Mouse (Mus musculus) thymus, postnatal 4 days (tissue): ENCODE results near the gene Pea15a.

Source experiments
- DNase-seq: peaks from one replicate; pipeline ENCODE4 v3.0.0; 2021

The Pea15a gene

DNA sequence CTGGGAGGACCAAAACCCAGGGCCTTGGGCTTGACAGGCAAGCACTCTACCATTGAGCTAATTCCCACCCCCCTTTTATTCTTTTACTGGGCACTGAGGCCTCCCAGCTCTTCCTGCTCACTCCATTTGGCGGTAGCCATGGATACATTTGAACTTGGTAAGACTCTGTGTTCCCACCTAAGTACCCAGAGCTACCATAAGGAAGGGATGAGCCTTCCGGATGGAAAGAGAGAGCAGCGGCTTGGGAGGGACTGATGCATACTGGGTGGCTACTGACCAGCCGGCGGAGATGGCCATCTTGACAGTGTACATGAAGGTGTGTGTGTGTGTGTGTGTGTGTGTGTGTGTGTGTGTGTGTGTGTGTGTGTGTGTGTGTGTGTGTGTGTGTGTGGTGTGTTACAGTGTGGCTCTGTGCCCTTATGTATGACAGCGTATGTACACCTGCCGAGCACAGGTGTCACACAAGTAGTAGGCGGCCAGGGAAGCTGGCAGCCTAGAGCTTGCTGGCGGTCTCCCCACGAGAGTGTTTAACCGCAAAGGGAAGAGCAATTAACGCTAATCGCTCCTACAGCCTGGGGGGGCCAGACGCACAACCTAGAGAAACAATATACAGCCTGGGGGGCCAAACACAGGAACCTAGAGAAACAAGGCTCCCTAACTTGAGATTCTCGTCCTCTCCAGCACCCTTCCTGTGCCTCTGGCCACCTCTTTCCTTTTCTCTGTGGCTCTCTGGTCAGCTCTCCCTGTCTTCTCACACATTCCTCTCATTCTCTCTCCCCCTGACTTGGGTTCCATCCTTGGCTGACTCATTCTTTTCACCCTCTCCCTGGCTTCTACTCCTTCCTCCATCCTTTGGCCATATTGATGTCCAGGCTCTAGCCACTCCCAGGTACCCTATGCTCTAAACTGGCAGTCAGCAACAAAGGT lies 1.5 kb downstream of the Pea15a start:
- no peak for DNase-seq

DNA sequence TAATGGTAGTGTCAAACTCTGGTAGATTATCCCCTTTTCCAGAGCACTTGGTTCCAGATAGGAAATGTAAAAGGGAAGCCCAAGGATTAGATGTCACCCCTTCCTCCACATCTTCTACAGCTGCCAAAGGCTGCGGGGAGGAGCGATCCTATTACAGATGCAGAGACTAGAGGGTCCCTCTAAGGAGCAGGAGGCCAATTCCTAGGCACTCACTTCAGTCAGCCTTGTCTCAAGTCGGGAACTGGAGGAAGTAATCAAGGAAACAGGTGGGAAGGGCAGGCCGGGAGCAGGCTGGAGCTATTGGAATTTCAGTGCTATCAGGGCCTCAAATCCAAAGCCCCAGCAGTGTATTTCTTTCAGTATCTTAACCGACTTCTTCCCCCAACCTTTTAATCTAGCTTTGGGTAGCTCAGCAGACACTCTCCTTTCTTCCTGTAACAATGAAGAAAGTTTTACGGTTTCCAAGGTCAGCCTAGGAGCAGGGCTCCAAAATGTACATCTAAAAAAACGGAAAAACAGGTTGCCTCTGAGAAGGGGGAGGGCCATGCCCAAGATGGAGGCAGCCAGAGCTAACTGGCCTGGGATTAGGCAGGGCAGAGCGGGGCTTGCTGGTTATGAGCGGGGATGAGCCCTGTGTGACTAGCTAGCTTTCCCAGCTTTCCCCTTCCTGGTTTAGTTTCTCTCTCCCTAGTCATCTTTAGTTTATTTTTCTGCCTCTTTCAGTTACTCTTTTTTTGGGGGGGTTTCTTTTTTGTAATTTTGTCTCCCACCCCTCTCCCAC lies 2.4 kb downstream of the Pea15a start:
- no peak for DNase-seq

GRCm38 (mm10) chr1:172203566-172203965 lies 3.0 kb downstream of the Pea15a start:
- DNase-seq, result no peak

DNA sequence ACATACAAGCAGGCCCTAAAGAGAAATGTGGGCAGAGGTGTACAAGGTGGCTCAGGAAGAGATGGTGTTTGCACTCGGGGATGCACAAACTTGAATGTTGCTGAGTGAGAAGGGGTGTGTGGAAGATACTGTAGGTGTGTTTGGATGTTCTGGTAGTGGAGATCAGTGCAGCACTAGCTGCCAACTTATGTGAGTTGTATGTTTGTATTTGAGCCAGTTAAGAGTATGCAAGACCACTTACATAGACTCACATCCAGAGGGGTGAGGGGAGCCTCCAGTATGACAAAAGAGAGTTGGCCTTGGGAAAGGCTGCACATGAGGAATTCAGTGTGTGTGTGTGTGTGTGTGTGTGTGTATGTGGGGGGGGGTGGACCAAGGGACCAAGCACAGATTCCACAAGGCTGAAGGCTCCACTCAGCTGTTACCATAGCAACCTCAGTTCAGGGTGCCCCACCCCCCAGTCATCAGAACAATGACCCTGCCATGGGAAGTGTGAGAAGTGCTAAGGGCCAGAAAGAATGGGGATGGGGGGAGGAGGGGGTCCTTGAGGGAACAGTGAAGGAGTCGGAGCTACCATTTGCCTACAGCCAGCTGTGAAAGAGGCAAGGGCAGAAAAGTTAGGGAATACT lies 3.6 kb downstream of the Pea15a start:
- no peak for DNase-seq

DNA sequence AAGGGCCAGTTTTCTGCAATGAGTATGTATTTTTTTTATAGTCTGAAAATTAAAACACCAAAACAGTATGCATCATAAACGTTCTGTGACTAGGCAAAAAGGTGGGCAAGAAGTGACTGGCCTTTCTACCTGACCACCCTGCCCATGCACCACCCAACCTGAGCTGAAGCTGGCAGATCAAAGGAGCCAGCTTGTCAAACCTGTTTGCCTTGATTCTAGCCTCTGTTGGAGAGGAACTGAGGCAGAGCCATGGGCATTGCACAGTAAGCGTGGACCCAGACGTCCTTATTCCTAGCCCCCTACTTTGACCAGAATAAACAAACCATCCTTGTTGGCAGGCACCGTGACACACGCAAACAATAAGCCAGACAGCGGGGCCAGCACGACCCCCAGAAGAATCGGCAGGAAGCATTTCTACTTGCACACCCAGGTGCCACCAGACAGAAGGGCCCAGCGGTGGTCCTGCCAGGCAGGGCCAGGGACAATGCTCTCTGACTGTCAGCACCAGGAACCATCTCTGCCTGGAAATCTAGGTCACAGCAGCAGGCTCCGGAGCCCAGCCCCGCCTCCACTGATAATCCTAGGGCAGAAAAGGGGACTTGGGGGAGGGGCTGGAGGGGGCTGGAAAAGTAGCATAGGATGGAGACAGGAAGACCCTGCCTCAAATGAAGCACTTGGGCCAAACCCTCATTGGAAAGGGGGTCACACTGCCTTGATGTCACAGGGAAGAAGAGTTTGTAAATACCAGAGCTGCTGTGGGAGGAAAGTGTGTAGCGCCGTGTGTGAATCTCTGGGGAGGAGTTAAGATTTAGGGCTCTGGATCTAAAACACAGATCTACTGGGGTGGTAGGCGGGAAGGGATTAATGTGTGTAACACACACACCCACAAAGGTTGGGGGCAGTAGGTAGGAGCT lies 4.4 kb downstream of the Pea15a start:
- no peak for DNase-seq

- no peak for DNase-seq
Measured at GRCm38 (mm10) chr1:172200871-172201447, 5.6 kb downstream of the Pea15a start.

- no peak for DNase-seq
Measured at GRCm38 (mm10) chr1:172200161-172200560, 6.4 kb downstream of the Pea15a start.

- DNase-seq, result no peak
Measured at GRCm38 (mm10) chr1:172198996-172199395, 7.6 kb downstream of the Pea15a start.

- no peak for DNase-seq
Measured at GRCm38 (mm10) chr1:172198316-172198715, 8.3 kb downstream of the Pea15a start.

GRCm38 (mm10) chr1:172197851-172198250 lies 8.8 kb downstream of the Pea15a start:
- no peak for DNase-seq

DNA sequence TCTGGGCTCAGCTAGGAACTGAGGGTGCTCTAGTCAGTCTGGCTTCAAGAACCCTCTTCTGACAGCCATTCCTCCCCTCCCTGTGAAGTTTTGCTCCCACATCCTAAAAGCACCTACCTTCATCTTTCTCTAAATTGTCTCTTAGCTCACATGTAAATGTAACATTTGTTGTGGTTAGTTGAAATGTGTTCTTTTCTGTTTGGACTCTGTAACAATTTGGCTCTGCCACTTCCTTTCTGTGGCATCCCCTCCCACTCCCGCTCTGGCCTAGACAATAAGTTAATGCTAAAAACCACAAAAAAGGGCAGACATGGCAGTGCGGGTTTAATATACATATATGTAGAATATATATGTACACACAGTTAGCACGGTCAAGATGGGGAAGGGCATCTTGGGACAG lies 9.5 kb downstream of the Pea15a start:
- no peak for DNase-seq

- no peak for DNase-seq
Measured at GRCm38 (mm10) chr1:172194435-172194834, 12.2 kb downstream of the Pea15a start.

- no peak for DNase-seq
Measured at GRCm38 (mm10) chr1:172192217-172192616, 14.4 kb downstream of the Pea15a start.

- DNase-seq, result no peak
Measured at GRCm38 (mm10) chr1:172191578-172191977, 15.0 kb downstream of the Pea15a start.

DNA sequence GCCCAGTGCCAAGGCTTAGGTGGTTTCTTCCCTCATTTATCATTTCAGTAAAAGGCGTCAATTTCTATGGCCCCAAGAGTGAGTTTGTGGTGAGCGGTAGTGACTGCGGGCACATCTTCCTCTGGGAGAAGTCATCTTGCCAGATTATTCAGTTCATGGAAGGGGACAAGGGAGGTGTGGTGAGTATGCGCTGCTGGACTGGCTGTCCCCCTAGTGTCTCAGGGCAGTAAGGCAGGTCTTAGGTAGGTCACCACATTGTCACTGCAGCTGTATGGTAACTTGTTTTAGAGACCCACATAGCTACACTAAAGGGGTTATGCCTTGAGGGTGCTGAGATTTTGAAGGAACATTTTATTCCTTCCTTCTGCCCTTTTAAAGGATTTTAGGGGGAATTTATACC lies 17.7 kb downstream of the Pea15a start:
- peak; percentile 46 for DNase-seq

GRCm38 (mm10) chr1:172186401-172187289 lies 20.0 kb downstream of the Pea15a start:
- no peak for DNase-seq

DNA sequence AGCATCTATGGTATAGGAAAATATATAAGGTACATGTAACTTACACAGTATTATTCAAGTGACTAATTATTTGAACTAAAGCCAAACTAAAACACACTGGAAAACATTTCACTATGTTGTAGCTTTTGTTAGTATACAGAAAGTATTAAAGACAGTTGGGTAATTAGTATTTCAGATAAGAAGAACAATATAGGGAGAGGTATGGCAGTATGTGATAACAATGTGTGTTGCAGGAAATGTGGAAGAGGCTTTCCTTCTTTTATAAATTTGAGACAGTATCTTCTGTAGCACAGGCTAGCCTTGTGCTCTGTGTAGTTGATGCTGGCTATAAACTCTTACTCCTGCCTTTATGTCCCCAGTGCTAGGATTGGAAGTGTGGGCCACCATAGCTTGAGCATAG lies 22.7 kb downstream of the Pea15a start:
- DNase-seq, result no peak

GRCm38 (mm10) chr1:172183056-172183455 lies 23.5 kb downstream of the Pea15a start:
- no peak for DNase-seq

DNA sequence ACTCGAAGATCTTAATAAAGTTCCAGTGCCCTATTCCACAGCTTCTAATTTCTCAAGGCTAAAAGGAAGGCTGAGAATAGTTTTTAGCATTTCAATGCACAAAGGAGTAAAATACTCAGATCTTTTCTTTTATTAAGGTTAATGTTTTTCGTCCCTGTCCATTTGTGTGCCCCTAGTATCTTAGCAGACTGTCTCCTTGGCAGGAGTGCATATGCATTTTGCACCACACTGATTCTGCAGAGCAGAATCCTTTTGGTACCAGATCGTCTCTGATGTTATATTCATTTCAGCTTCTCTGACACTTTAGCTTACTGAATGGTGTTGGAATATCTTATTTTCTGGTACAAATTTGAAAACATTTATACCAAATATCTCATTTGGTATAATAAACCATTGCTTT lies 24.8 kb downstream of the Pea15a start:
- DNase-seq, result no peak

DNA sequence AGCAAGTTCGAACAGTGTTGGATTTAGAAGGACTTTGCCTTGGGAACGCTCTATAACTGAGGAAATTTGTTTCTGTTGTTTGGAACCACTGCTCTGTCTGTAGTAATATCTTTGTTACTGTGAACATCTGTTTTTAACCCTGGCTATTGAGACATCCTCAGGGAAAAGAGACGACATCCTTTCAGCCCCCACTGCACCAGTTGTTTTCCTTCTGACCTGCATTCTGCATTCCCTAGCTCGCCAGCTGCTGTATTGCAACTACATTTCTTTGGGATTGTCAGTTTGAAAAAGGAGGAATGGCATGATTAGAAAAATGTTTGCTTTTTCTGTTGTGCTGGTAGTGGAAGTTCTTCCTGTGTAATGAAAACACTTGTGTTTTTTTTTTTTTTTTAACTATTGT lies 25.7 kb downstream of the Pea15a start:
- no peak for DNase-seq

DNA sequence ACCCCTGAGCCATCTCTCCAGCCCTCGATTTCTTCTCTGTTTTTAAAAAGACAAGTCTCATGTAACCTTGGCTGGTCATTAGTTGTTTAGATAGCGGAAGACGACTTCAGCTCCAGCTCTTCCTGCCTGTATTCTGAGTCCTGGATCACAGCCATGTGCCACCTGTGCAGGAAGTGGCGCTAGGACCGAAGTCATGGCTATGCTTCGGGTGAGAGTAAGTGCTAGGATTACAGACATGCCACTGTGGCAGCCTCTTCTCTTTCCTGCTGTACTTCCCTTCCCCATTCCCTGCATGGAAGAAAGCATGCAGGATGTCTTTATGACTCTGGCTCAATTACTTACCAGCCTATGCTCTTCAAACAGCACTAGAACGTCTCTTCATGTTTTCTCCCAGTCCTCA lies 27.5 kb downstream of the Pea15a start:
- no peak for DNase-seq
